8 mouse cellular contexts compared by ENCODE assay signal in the genomic region with DNA sequence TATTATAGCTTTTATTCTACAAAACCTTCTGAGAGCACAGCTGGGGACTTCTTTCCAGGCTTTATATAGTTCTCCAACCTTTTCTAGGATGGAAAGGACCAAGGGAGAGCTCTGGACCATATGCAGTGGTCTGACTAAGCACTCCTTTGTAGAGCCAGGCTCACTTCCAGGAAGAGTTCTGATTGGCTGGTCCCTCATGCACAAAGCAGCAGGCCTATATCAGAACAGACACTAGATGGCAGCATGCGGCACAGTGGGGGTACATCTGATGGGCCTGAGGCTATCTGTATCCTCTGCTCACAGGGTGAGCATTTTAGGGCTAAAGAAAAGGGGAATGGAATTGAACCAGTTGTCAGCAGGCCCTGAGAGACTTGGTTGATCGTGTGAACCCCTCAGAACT. TPM values are rescaled to one million over a fixed set of nuclear protein-coding genes. Genes with fewer than 3 reads are reported as not detected.
DNase-seq lines count a peak whose midpoint lies in the region; ATAC-seq and TF ChIP-seq lines count a peak whose summit lies in the region.

No protein-coding gene starts in this region.

- intact Hi-C loops in gastrocnemius, postnatal 14 days (cut with DNase I; ENCODE audit: low total_unique reads): no loop called here
- intact Hi-C loops in left cerebral cortex, postnatal 4 days (cut with DNase I): no loop called here

- H3K36me3 ChIP-seq in heart, embryonic 11.5 days (ENCODE audit: control insufficient read depth, insufficient read depth, low read length): no peaks in the 10 kb centered on the region
- H3K36me3 ChIP-seq in kidney, adult 2 months (ENCODE audit: control insufficient read depth, insufficient read depth, low read length): no peaks in the 10 kb centered on the region
- H3K36me3 ChIP-seq in midbrain, embryonic 15.5 days (replicated peaks): no peaks in the 10 kb centered on the region
- no peaks in the 10 kb centered on the region for H3K36me3 ChIP-seq in stomach, embryonic 14.5 days (ENCODE audit: control insufficient read depth, insufficient read depth, low read length)

- no peaks in the 10 kb centered on the region for H3K27me3 ChIP-seq in heart, embryonic 11.5 days (ENCODE audit: control insufficient read depth, insufficient read depth, low read length)
- H3K27me3 ChIP-seq in kidney, adult 2 months (replicated peaks; ENCODE audit: control insufficient read depth, insufficient read depth, low read length): no peaks in the 10 kb centered on the region
- no peaks in the 10 kb centered on the region for H3K27me3 ChIP-seq in midbrain, embryonic 15.5 days (replicated peaks)
- H3K27me3 ChIP-seq in stomach, embryonic 14.5 days (ENCODE audit: control insufficient read depth, insufficient read depth, low read length): no peaks in the 10 kb centered on the region

- TF ChIP-seq CTCF in kidney, adult 2 months (conservative IDR thresholded peaks at IDR 0.05; ENCODE audit: insufficient read depth, insufficient read length, low read depth, low read length): peak; percentile 68

- no peak overlapping the region for H3K27ac ChIP-seq in heart, embryonic 11.5 days (ENCODE audit: low read depth, low read length)
- H3K27ac ChIP-seq in kidney, adult 2 months (ENCODE audit: insufficient read depth, low read depth, low read length): no peak overlapping the region
- H3K27ac ChIP-seq in midbrain, embryonic 15.5 days: no peak overlapping the region
- H3K27ac ChIP-seq in stomach, embryonic 14.5 days (ENCODE audit: low read length): no peak overlapping the region; the same call in 1 of the 2 replicates

- TF ChIP-seq POLR2A in kidney, adult 2 months (IDR thresholded peaks at IDR 0.05; ENCODE audit: low read depth, low read length): no peak

- no peak overlapping the region for H3K9ac ChIP-seq in heart, embryonic 11.5 days (ENCODE audit: low read depth, low read length)
- no peak overlapping the region for H3K9ac ChIP-seq in midbrain, embryonic 15.5 days
- H3K9ac ChIP-seq in stomach, embryonic 14.5 days (replicated peaks; ENCODE audit: low read depth, low read length): no peak overlapping the region

- peak; percentile 72 to 81 for DNase-seq in heart, adult 18-20 months
- peak; percentile 43 to 77 for DNase-seq in cerebellum, postnatal 4 days (ENCODE audit: low spot score in 2 of 2)
- peak; percentile 60 for DNase-seq in gastrocnemius, postnatal 14 days
- DNase-seq in kidney, adult 2 months: peak; percentile 74
- DNase-seq in left cerebral cortex, postnatal 4 days: peak; percentile 78

- 31% methylated on average over 2 of the region's 2 CpGs for WGBS in heart, embryonic 11.5 days (ENCODE audit: insufficient replicate concordance)
- WGBS in kidney, adult 2 months: 27% methylated on average over 2 of the region's 2 CpGs
- WGBS in midbrain, embryonic 15.5 days: 19% methylated on average over 2 of the region's 2 CpGs
- WGBS in stomach, embryonic 14.5 days: 25% methylated on average over 2 of the region's 2 CpGs

- no peaks in the 10 kb centered on the region for H3K9me3 ChIP-seq in heart, embryonic 11.5 days (replicated peaks; ENCODE audit: control insufficient read depth, low read length)
- H3K9me3 ChIP-seq in midbrain, embryonic 15.5 days: no peaks in the 10 kb centered on the region
- H3K9me3 ChIP-seq in stomach, embryonic 14.5 days (ENCODE audit: control insufficient read depth, low read depth, low read length): no peaks in the 10 kb centered on the region

- no peak overlapping the region for H3K4me2 ChIP-seq in heart, embryonic 11.5 days
- no peak overlapping the region for H3K4me2 ChIP-seq in midbrain, embryonic 15.5 days
- no peak overlapping the region for H3K4me2 ChIP-seq in stomach, embryonic 14.5 days (replicated peaks; ENCODE audit: low read depth, low read length)

- no peak for ATAC-seq in heart, embryonic 11.5 days (replicated peaks; ENCODE audit: insufficient number of reproducible peaks, low FRiP score, low TSS enrichment)
- peak; percentile 52 for ATAC-seq in midbrain, embryonic 15.5 days (replicated peaks)
- ATAC-seq in stomach, embryonic 14.5 days (ENCODE audit: insufficient number of reproducible peaks, insufficient read depth, low FRiP score, low read depth): peak; percentile 71

- no peaks in the 10 kb centered on the region for H3K4me1 ChIP-seq in heart, embryonic 11.5 days (ENCODE audit: control insufficient read depth, insufficient read depth, low read length)
- H3K4me1 ChIP-seq in kidney, adult 2 months (ENCODE audit: control insufficient read depth, insufficient read depth, low read length): no peaks in the 10 kb centered on the region
- no peaks in the 10 kb centered on the region for H3K4me1 ChIP-seq in midbrain, embryonic 15.5 days
- no peaks in the 10 kb centered on the region for H3K4me1 ChIP-seq in stomach, embryonic 14.5 days (ENCODE audit: control insufficient read depth, insufficient read depth, low read length)

- no peak overlapping the region for H3K4me3 ChIP-seq in heart, embryonic 11.5 days (ENCODE audit: low read depth, low read length)
- H3K4me3 ChIP-seq in kidney, adult 2 months (ENCODE audit: insufficient read depth, low read depth, low read length): no peak overlapping the region
- H3K4me3 ChIP-seq in midbrain, embryonic 15.5 days: no peak overlapping the region
- H3K4me3 ChIP-seq in stomach, embryonic 14.5 days (ENCODE audit: low read depth, low read length): no peak overlapping the region

RNA-seq across cellular contexts. Expression of a gene that starts 47.6 kb away (rescaled TPM):
- not detected for total RNA-seq in heart, adult 18-20 months (2021)
- not detected in 2 replicates for polyA plus RNA-seq in heart, embryonic 11.5 days (2014; fragmentation: Nextera tagmentation; extraction: Ambion mirVana)
- total RNA-seq in gastrocnemius, postnatal 14 days (2021): not detected
- polyA plus RNA-seq in kidney, adult 2 months (2012; rRNA removed): not detected in 2 replicates
- not detected for total RNA-seq in left cerebral cortex, postnatal 4 days (2021)
- polyA plus RNA-seq in midbrain, embryonic 15.5 days (2015; fragmentation: Nextera tagmentation; extraction: Ambion mirVana): not detected in 2 replicates
- not detected in 2 replicates for polyA plus RNA-seq in stomach, embryonic 14.5 days (2014; fragmentation: Nextera tagmentation; extraction: Ambion mirVana)
